Mouse (Mus musculus) megakaryocyte, embryonic 14.5 days (primary cell): ENCODE results near the gene Itgb5.

Experiments
- FLI1 ChIP-seq: IDR thresholded peaks from 2 replicates; pipeline ENCODE4 v1.6.1; 2012; ENCODE audit warnings: low read length, inconsistent platforms, mixed read lengths
- GATA1 ChIP-seq: IDR thresholded peaks from 3 replicates; pipeline ENCODE4 v1.6.1; 2012; ENCODE audit warnings: mixed read lengths, low read length, inconsistent platforms, borderline replicate concordance

- no peak for TF ChIP-seq GATA1
- TF ChIP-seq FLI1, result no peak
These were observed 101.3 kb downstream of the Itgb5 start for GRCm38 (mm10) chr16:33930785-33931184.
